Mouse (Mus musculus) kidney, adult 2 months (tissue): ENCODE data around the gene Pmepa1.

Source experiments
- CTCF ChIP-seq: fragments of 200-500 bp; conservative IDR thresholded peaks from 2 replicates; pipeline ENCODE4 v1.5.1; 2011; ENCODE audit warnings: low read depth, mild to moderate bottlenecking, control low read depth, low read length, moderate library complexity, mixed read lengths; ENCODE audit not compliant: insufficient read depth, insufficient read length
- POLR2A ChIP-seq: fragments of 200-500 bp; IDR thresholded peaks from one replicate; pipeline ENCODE4 v1.6.1; 2011; ENCODE audit warnings: low read depth, low read length, control low read depth

DNA sequence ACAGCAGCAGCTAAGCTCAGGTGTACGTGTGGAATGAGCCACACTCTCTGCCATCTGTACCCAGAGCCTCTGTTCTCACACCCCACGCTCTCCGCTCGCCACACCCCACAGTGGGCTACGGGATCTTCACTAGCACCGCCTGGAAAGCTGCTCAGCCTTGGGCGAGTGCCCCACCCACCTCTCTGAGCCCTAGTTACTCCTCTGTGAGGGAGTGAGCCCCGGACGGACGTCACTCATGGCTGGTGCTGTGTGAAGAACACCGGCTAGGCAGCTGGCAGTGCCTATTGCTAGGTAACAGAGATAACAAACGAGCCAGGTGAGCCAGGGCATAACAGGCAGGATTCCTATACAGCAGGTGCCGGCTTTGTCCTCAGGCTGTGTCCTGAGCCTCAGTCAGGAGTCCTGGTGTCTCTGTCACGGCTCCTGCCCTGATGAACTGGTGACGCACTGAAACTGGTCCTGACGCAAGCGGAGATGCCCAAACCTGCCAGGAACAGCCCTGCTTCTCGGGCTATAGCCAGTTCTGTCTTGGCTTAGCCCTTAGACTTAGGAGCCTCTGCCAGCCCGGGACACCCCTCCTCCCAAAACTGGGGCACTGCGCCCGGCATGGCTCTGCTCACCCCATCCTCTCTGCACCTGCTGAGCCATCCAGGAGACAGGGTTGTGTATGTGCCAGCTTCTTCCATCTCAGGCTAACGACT is 44.1 kb downstream of the Pmepa1 start:
- no peak for TF ChIP-seq CTCF
- TF ChIP-seq POLR2A, result no peak
